Mouse (Mus musculus) forebrain, embryonic 14.5 days (tissue): ENCODE data around the gene Exoc7. TPM values are rescaled to one million over a fixed set of nuclear protein-coding genes. Genes with fewer than 3 reads are reported as not detected.

Source experiments
- ATAC-seq: fragments of 200-750 bp; cut with Nextera tagmentation; 2 replicates; pipeline ENCODE4 v1.8.0; 2017; ENCODE audit warnings: mild to moderate bottlenecking, moderate library complexity
- DNase-seq: peaks from one replicate; pipeline ENCODE4 v3.0.0-alpha.2; 2015; ENCODE audit warnings: low spot score
- H3K27ac ChIP-seq: fragments of 300-500 bp; sonication (generic); 2 replicates; pipeline ENCODE4 v1.5.1; 2014; ENCODE audit warnings: low read depth, mild to moderate bottlenecking, control low read depth, low read length, moderate library complexity
- H3K27me3 ChIP-seq: fragments of 300-500 bp; sonication (generic); replicated peaks from 2 replicates; pipeline ENCODE4 v1.6.1; 2014; ENCODE audit warnings: low read length, control low read depth, mixed read lengths; ENCODE audit not compliant: control insufficient read depth, insufficient read depth
- H3K36me3 ChIP-seq: fragments of 300-500 bp; sonication (generic); 2 replicates; pipeline ENCODE4 v1.6.1; 2014; ENCODE audit warnings: low read length, control low read depth; ENCODE audit not compliant: control insufficient read depth, insufficient read depth
- H3K4me1 ChIP-seq: fragments of 300-500 bp; sonication (generic); 2 replicates; pipeline ENCODE4 v1.6.1; 2014; ENCODE audit warnings: antibody characterized with exemption, low read length, control low read depth; ENCODE audit not compliant: control insufficient read depth, insufficient read depth
- H3K4me2 ChIP-seq: fragments of 300-500 bp; sonication (generic); 2 replicates; pipeline ENCODE4 v1.6.1; 2014; ENCODE audit warnings: mild to moderate bottlenecking, control low read depth, low read length
- H3K4me3 ChIP-seq: fragments of 300-500 bp; sonication (generic); 2 replicates; pipeline ENCODE4 v1.5.1; 2014; ENCODE audit warnings: low read depth, low read length, control low read depth
- H3K9ac ChIP-seq: fragments of 300-500 bp; sonication (generic); 2 replicates; pipeline ENCODE4 v1.6.1; 2014; ENCODE audit warnings: mild to moderate bottlenecking, low read length, control low read depth, moderate library complexity
- H3K9me3 ChIP-seq: fragments of 300-500 bp; sonication (generic); replicated peaks from 2 replicates; pipeline ENCODE4 v1.6.1; 2016; ENCODE audit warnings: low read length, control low read depth, mixed read lengths; ENCODE audit not compliant: control insufficient read depth
- WGBS: fragments of 180-500 bp; shearing (Covaris S2); extraction: QIAGEN DNeasy Blood & Tissue Kit; methylation state at CpG from one replicate; pipeline ENCODE4 v1.1.7; 2014; 5-methylcytosine and 5-hydroxymethylcytosine counted together
- polyA plus RNA-seq: library from polyadenylated mRNA; unstranded; fragments of >200 nt; fragmentation: Nextera tagmentation; extraction: Ambion mirVana; gene quantifications from 2 replicates; pipeline ENCODE4 v1.2.1, GENCODE M21; 2014

Gene Exoc7
- polyA plus RNA-seq, 1 experiment from 2014 or later = 107 TPM

- DNase-seq = no peak
Measured at GRCm38 (mm10) chr11:116273469-116274044, 33.5 kb downstream of the Exoc7 start.

DNA sequence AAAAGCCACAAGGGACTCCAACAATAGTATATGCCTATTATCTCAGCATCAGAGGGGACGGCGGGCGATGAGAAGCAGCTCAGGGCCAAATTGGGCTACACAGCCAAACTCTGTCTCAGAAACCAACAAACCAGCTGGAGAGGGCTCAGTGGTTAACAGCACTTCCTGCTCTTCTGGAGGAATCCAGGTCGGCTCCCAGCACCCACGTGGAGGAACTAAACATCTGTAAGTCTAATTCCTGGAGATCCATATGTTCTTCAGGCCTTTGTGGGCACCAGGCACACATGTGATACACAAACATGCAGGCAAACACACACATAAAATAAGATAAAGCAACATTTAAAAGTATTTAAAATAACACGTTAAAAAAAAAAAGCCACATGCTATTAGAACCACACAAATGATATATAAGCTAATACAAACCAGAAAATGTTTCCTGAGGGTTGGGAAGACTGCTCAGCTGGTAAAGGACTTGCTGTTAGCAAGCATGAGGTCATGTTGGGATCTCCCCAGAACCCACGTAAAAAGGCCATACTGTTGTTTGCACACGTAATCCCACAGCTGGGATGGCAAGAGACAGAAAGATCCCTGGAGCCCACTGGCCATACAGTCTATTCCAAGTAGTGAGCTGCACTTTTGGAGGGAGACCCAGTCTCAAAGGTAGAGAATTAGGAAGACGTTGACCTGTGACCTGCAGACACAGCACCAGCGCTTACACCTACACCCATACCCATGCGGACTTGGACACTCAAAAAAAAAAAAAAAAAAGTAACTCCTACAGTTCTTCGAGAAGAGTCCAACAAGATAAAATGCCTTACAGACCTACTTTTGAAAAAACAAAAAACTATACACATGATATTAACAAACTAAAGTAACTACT lies 34.2 kb downstream of the Exoc7 start:
- 61% methylated on average over 12 of the region's 12 CpGs for WGBS

More at GRCm38 (mm10) chr11:116273469-116274044, 33.5 kb downstream of the Exoc7 start:
- Histone ChIP-seq H3K9me3 (no peaks in the 10 kb centered on the region), H3K27ac (peak overlapping the region; percentile 86), H3K27me3 (no peaks in the 10 kb centered on the region), H3K4me1 (peaks cover 15% of the 10 kb centered on the region), H3K9ac (peak overlapping the region; percentile 87), H3K4me2 (peak overlapping the region; percentile 95), H3K4me3 (peak overlapping the region; percentile 89), H3K36me3 (peaks cover 33% of the 10 kb centered on the region)
- peak; percentile 62 for ATAC-seq
- WGBS = under 1% methylated on average over 39 of the region's 39 CpGs

DNA sequence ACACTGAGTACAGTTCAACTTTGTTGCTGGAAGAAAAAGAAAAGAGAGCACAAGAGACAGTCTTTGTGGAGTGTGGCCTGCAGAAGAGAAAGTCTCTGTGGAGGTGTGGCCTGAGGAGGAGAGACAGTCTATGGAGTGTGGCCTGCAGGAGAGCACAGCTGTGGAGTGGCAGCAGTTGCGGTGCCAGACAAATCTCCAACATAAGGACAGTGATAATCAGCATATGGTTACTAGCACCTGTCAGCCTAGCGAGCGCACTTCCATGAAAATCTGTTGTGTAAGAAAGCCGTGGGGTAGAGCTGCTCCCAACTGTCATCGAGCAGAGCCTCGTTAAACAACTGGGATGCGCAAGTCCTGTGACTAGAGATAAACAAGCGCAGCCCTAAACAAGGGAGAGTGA lies 37.5 kb downstream of the Exoc7 start:
- 76% methylated on average over 8 of the region's 8 CpGs for WGBS
- Histone ChIP-seq H3K4me3 (no peak overlapping the region), H3K36me3 (peaks cover 69% of the 10 kb centered on the region), H3K27ac (no peak overlapping the region), H3K9ac (no peak overlapping the region), H3K9me3 (no peaks in the 10 kb centered on the region), H3K4me1 (peaks cover 11% of the 10 kb centered on the region), H3K4me2 (no peak overlapping the region), H3K27me3 (no peaks in the 10 kb centered on the region)
- DNase-seq = no peak
- no peak for ATAC-seq

More for the DNA sequence above, 34.2 kb downstream of the Exoc7 start:
- Histone ChIP-seq H3K4me3 (peak overlapping the region; percentile 89), H3K9ac (peak overlapping the region; percentile 87), H3K9me3 (no peaks in the 10 kb centered on the region), H3K27me3 (no peaks in the 10 kb centered on the region), H3K36me3 (peaks cover 40% of the 10 kb centered on the region), H3K27ac (no peak overlapping the region), H3K4me1 (peaks cover 15% of the 10 kb centered on the region), H3K4me2 (peak overlapping the region; percentile 95)
- ATAC-seq (no peak), DNase-seq (no peak)

- Histone ChIP-seq H3K27me3 (no peaks in the 10 kb centered on the region), H3K27ac (no peak overlapping the region), H3K9ac (no peak overlapping the region), H3K9me3 (no peaks in the 10 kb centered on the region), H3K4me2 (no peak overlapping the region), H3K4me3 (no peak overlapping the region), H3K4me1 (peaks cover 10% of the 10 kb centered on the region), H3K36me3 (peaks cover 82% of the 10 kb centered on the region)
- DNase-seq (no peak), ATAC-seq (no peak)
- 96% methylated on average over 6 of the region's 6 CpGs for WGBS
Measured at GRCm38 (mm10) chr11:116268313-116268712, 38.7 kb downstream of the Exoc7 start.

DNA sequence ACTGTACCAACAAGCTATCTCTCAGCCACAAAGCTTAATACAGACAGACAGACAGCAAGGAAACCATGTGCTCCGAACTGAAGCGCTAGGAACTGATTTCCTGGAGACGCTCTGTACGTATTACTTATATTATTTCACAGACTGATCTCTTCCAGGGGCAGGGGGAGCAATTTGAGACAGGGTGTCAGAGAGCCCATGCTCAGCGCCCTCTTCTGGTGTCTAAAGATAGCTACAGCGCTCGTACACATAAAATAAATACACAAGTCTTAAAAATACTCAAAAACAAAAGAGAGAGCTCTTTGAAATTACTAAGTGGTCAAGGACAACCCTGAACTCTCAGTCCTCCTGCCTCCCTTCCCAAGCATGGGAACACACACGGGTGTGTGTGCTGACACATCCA lies 39.4 kb downstream of the Exoc7 start:
- peaks cover 3% of the 10 kb centered on the region for H3K4me1 ChIP-seq
- ATAC-seq = no peak
- peaks cover 89% of the 10 kb centered on the region for H3K36me3 ChIP-seq

GRCm38 (mm10) chr11:116265850-116266249 lies 41.2 kb downstream of the Exoc7 start:
- no peak overlapping the region for H3K9ac ChIP-seq
- H3K27me3 ChIP-seq = no peaks in the 10 kb centered on the region
- WGBS = 97% methylated on average over 4 of the region's 4 CpGs
- no peak for ATAC-seq
- H3K4me2 ChIP-seq = no peak overlapping the region
- no peaks in the 10 kb centered on the region for H3K4me1 ChIP-seq
- no peak for DNase-seq
- no peaks in the 10 kb centered on the region for H3K9me3 ChIP-seq
- H3K36me3 ChIP-seq = peaks cover 95% of the 10 kb centered on the region
- H3K4me3 ChIP-seq = no peak overlapping the region
- no peak overlapping the region for H3K27ac ChIP-seq

More for the DNA sequence above, 39.4 kb downstream of the Exoc7 start:
- no peaks in the 10 kb centered on the region for H3K27me3 ChIP-seq
- H3K9me3 ChIP-seq = no peaks in the 10 kb centered on the region
- DNase-seq = no peak
- H3K9ac ChIP-seq = no peak overlapping the region
- no peak overlapping the region for H3K27ac ChIP-seq
- WGBS = 86% methylated on average over 8 of the region's 8 CpGs
- H3K4me2 ChIP-seq = no peak overlapping the region
- no peak overlapping the region for H3K4me3 ChIP-seq

- Histone ChIP-seq H3K36me3 (peaks cover 95% of the 10 kb centered on the region), H3K27ac (no peak overlapping the region), H3K27me3 (no peaks in the 10 kb centered on the region), H3K9ac (no peak overlapping the region), H3K4me3 (no peak overlapping the region), H3K4me1 (no peaks in the 10 kb centered on the region), H3K4me2 (no peak overlapping the region), H3K9me3 (no peaks in the 10 kb centered on the region)
- DNase-seq = no peak
- ATAC-seq = no peak; the same call in 1 of the 2 replicates
- 84% methylated on average over 11 of the region's 11 CpGs for WGBS
Measured at GRCm38 (mm10) chr11:116265352-116265751, 41.7 kb downstream of the Exoc7 start.

GRCm38 (mm10) chr11:116260259-116260658 lies 46.8 kb downstream of the Exoc7 start:
- Histone ChIP-seq H3K4me1 (no peaks in the 10 kb centered on the region), H3K27ac (no peak overlapping the region), H3K4me3 (no peak overlapping the region), H3K27me3 (no peaks in the 10 kb centered on the region), H3K9ac (no peak overlapping the region), H3K4me2 (no peak overlapping the region), H3K36me3 (peaks cover 93% of the 10 kb centered on the region), H3K9me3 (no peaks in the 10 kb centered on the region)
- WGBS = 92% methylated on average over 7 of the region's 7 CpGs
- no peak for ATAC-seq
- DNase-seq = no peak

- WGBS = 97% methylated on average over 8 of the region's 8 CpGs
- no peaks in the 10 kb centered on the region for H3K4me1 ChIP-seq
Measured at GRCm38 (mm10) chr11:116259461-116259860, 47.6 kb downstream of the Exoc7 start.

More at GRCm38 (mm10) chr11:116259461-116259860, 47.6 kb downstream of the Exoc7 start:
- H3K36me3 ChIP-seq = peaks cover 95% of the 10 kb centered on the region
- no peak for DNase-seq
- H3K27ac ChIP-seq = no peak overlapping the region
- no peaks in the 10 kb centered on the region for H3K27me3 ChIP-seq
- H3K4me3 ChIP-seq = no peak overlapping the region
- H3K4me2 ChIP-seq = no peak overlapping the region
- H3K9ac ChIP-seq = no peak overlapping the region
- no peaks in the 10 kb centered on the region for H3K9me3 ChIP-seq
- no peak for ATAC-seq
